Mouse (Mus musculus) right cerebral cortex, adult 2 months (tissue): ENCODE measurements around the gene Bmp8a.

Experiments used
- DNase-seq, 2 experiments: peaks; one replicate each; pipeline ENCODE4 v3.0.0; 2021 to 2022; ENCODE audit warnings: low spot score in 2 of 2

Bmp8a gene

GRCm38 (mm10) chr4:123286790-123287189, 56.3 kb downstream of the Bmp8a start:
- DNase-seq: no peak

GRCm38 (mm10) chr4:123284731-123285624, 58.1 kb downstream of the Bmp8a start:
- DNase-seq: no peak

GRCm38 (mm10) chr4:123283675-123284064, 59.4 kb downstream of the Bmp8a start:
- DNase-seq: peak in 1 of 2 experiments; percentile 41

GRCm38 (mm10) chr4:123282915-123283674, 60.0 kb downstream of the Bmp8a start:
- peak in 1 of 2 experiments; percentile 47 for DNase-seq

GRCm38 (mm10) chr4:123282500-123282899, 60.6 kb downstream of the Bmp8a start:
- peak; percentile 85 to 88 for DNase-seq

- no peak for DNase-seq
Observed at GRCm38 (mm10) chr4:123280117-123280516, 62.9 kb downstream of the Bmp8a start.

GRCm38 (mm10) chr4:123271063-123271462, 72.0 kb downstream of the Bmp8a start:
- no peak for DNase-seq
